Mouse (Mus musculus): ENCODE data around the gene Grik4. TPM values are rescaled to one million over a fixed set of nuclear protein-coding genes. Genes with fewer than 3 reads are reported as not detected.

Gene Grik4
- polyA plus RNA-seq (2017; shearing (Covaris generic)) = not detected

DNA sequence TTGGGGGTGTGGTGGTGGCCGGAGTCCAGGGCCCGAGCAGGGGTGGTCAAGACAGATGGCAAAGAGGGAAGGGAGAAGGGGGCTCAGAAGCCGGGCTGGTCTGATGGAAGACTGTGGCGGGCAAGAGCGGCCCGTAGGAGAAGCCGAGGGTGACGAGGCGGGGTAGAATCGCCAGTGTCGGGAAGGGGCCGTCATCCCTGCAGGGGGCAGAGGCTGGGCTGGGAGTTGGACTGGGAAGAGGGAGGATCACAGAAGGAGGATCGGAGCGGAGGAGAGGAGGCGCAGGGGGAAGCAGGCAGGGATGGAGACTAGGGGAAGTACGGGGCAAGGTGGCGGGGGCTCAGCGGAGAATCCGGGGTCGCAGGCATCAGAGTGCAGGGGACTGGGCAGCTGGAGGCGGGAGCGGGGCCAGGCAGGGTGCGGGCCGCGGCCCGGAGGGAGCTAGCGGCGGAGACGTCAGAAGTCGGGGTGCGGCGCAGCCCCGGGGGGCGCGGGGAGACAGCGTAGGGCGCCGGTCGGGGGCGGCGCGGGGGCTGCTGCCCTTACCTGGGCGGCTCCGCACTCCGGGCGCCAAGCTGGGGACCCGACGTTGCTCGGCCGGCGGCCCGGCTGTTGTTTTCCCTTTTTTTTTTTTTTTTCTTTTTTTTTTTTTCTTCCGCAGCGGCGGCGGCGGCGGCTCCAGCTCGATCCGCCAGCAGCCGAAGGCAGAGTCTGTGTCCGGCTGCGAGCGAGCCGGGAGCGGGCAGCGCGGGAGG, at the start of gene Grik4:
TSS of gene Grik4 (minus strand) at position 713 of the 755 bp plus-strand sequence.

DNA sequence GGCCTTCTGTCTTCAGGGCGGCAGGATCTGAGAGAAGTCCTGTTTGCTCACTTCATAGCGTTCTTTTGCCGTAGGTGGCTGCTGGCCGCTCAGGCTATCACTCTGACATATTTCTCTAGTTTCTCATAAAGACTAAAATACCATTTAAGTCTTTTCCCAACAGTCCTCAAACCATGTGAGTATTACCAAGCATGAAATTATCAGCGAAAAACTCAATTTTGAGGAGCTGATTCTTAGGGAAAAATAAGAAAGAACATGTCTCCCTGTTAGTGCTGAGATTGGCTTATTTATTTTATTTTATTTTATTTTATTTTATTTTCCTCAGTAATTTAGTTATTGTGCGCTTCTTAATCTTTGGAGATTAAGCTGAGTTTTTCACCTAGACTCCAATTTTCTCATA, 436.6 kb downstream of the Grik4 start, which contains the start of gene Tbcel:
TSS of gene Tbcel (minus strand) at position 101 of the 400 bp plus-strand sequence.

Other genes with a start within 250 kb of the Grik4 start
- 10.3 TPM for gene Arhgef12, start 162.7 kb upstream of the Grik4 start, polyA plus RNA-seq (2017; shearing (Covaris generic))
- gene Tmem136, start 172.1 kb upstream of the Grik4 start, polyA plus RNA-seq (2017; shearing (Covaris generic)) = 0.50 TPM